Mouse (Mus musculus): ENCODE results near the gene Daam2. TPM values are rescaled to one million over a fixed set of nuclear protein-coding genes. Genes with fewer than 3 reads are reported as not detected.

Gene Daam2
- polyA plus RNA-seq, 1 experiment, result 1.5 TPM

DNA sequence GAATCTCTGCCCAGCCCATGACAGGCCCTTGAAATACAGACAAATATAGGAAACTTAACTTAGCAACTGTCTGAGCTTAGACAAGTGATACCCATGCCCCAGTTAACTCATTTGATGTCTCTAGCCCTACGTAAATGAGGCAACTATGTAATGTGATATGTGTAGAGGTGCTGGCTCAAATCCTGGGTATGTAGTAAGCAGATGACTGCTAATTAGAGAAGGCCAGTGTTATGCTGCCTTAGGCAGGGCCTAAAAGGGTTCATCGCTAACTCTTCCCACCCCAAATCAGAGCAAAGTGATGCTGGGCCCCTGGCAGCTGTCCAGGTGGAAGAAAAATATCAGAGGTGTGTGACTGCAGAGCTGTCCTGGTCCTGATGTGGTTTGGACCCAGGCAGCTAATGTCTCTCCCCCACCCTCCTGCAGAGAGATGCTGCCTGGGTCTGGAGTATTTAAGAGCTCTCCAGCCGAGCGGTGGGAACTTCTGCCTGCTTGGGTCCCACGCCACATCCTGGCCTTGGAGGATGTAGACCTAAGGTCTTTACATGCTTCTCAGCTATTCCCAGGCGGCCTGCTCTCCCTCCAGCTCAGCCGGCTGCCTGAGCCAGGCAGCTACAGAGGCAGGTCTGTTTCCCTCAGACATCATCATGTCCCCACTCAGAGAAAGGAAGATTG is 44.4 kb downstream of the Daam2 start:
- Histone ChIP-seq H3K36me3 (ENCODE audit: control insufficient read depth, insufficient read depth) (no peaks in the 10 kb centered on the region), H3K4me3 (ENCODE audit: insufficient read depth, poor library complexity, severe bottlenecking) (no peak overlapping the region), H3K27me3 (ENCODE audit: control insufficient read depth, insufficient read depth, insufficient read length) (no peaks in the 10 kb centered on the region), H3ac (ENCODE audit: control insufficient read depth, insufficient read length, low read depth) (no peak overlapping the region), H3K79me2 (ENCODE audit: control insufficient read depth, insufficient read depth) (no peaks in the 10 kb centered on the region), H3K79me3 (ENCODE audit: low read depth) (no peaks in the 10 kb centered on the region)
- TF ChIP-seq USF1 (IDR thresholded peaks at IDR 0.05; ENCODE audit: low read depth) (no peak), FOSL1 (IDR thresholded peaks at IDR 0.05; ENCODE audit: insufficient read depth, low read length, poor library complexity, severe bottlenecking) (no peak), CEBPB (IDR thresholded peaks at IDR 0.05; ENCODE audit: low read depth) (no peak), MYOD1 (IDR thresholded peaks at IDR 0.05; ENCODE audit: control insufficient read depth, insufficient read length, low read depth) (no peak), MAX (IDR thresholded peaks at IDR 0.05) (no peak), MYOG (IDR thresholded peaks at IDR 0.05; ENCODE audit: control insufficient read depth, extremely low read depth, insufficient read length) (no peak), CTCF (IDR thresholded peaks at IDR 0.05; ENCODE audit: control insufficient read depth, insufficient read depth, insufficient read length) (no peak)

DNA sequence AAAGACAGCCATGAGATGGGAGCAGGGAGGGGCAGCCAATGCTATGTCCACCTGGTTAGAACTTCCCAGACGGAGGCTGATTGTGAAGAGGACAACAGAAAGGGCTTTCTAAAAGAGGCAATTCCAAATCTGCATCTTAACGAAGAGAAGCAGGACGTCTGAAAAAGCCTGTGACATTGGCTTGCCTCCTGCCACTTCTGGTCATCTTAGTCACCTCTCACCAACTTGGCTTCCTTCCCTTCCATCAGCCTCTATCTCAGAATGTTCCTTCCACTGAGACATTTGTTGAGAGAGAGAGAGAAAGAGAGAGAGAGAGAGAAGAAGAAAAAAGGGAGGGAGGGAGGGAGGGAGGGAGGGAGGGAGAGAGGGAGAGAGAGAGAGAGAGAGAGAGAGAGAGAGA is 47.1 kb downstream of the Daam2 start:
- Histone ChIP-seq H3K27me3 (ENCODE audit: control insufficient read depth, insufficient read depth, insufficient read length) (no peaks in the 10 kb centered on the region), H3K79me2 (ENCODE audit: control insufficient read depth, insufficient read depth) (no peaks in the 10 kb centered on the region), H3K79me3 (ENCODE audit: low read depth) (no peaks in the 10 kb centered on the region), H3K4me3 (ENCODE audit: insufficient read depth, poor library complexity, severe bottlenecking) (no peak overlapping the region), H3ac (ENCODE audit: control insufficient read depth, insufficient read length, low read depth) (no peak overlapping the region), H3K36me3 (ENCODE audit: control insufficient read depth, insufficient read depth) (no peaks in the 10 kb centered on the region)
- TF ChIP-seq FOSL1 (IDR thresholded peaks at IDR 0.05; ENCODE audit: insufficient read depth, low read length, poor library complexity, severe bottlenecking) (no peak), MYOD1 (IDR thresholded peaks at IDR 0.05; ENCODE audit: control insufficient read depth, insufficient read length, low read depth) (no peak), MYOG (IDR thresholded peaks at IDR 0.05; ENCODE audit: control insufficient read depth, extremely low read depth, insufficient read length) (no peak), MAX (IDR thresholded peaks at IDR 0.05) (no peak), USF1 (IDR thresholded peaks at IDR 0.05; ENCODE audit: low read depth) (no peak), CTCF (IDR thresholded peaks at IDR 0.05; ENCODE audit: control insufficient read depth, insufficient read depth, insufficient read length) (no peak), CEBPB (IDR thresholded peaks at IDR 0.05; ENCODE audit: low read depth) (no peak)

DNA sequence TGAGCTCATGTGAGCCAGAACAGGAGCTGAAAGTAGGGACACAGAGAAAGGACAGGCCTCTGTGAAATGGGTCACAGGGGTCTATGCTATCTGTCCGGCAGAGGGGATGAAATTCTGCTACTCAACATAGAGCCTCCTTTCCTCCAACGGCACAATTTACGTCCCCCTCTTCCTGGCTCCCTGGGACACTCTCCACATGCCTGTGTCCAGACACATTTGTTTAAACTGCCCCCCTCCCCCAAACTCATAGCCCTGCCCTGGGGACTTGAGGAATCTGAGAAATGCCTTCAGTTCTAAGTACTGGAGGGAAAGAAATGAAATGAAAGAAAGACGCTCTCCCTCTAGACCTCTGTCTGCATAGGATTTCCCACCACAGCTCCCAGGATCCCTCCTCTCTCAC is 48.5 kb downstream of the Daam2 start:
- TF ChIP-seq CTCF (IDR thresholded peaks at IDR 0.05; ENCODE audit: control insufficient read depth, insufficient read depth, insufficient read length) (no peak), MAX (IDR thresholded peaks at IDR 0.05) (no peak), MYOD1 (IDR thresholded peaks at IDR 0.05; ENCODE audit: control insufficient read depth, insufficient read length, low read depth) (no peak)
- Histone ChIP-seq H3K4me3 (ENCODE audit: insufficient read depth, poor library complexity, severe bottlenecking) (no peak overlapping the region), H3ac (ENCODE audit: control insufficient read depth, insufficient read length, low read depth) (no peak overlapping the region), H3K79me2 (ENCODE audit: control insufficient read depth, insufficient read depth) (no peaks in the 10 kb centered on the region), H3K27me3 (ENCODE audit: control insufficient read depth, insufficient read depth, insufficient read length) (no peaks in the 10 kb centered on the region), H3K36me3 (ENCODE audit: control insufficient read depth, insufficient read depth) (no peaks in the 10 kb centered on the region), H3K79me3 (ENCODE audit: low read depth) (no peaks in the 10 kb centered on the region)

DNA sequence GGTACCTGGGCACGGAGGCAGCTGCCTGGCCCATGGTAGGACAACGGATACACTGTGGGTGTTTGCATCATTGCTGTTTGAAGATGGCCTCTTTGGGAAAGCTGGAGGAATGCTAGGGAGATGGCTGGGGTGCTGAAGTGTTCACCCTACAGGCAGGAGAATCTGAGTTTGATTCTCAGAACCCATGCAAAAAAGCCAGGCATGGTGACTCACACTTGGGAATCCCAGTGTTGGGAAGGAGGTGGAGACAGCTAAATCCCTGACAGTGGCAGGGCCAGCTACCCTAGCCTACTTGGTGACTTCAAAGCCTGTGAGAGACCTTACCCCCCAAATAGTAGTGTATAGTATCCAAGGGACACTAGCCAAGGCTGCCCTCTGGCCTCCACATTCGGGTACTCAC is 49.0 kb downstream of the Daam2 start:
- Histone ChIP-seq H3ac (ENCODE audit: control insufficient read depth, insufficient read length, low read depth) (no peak overlapping the region), H3K79me3 (ENCODE audit: low read depth) (no peaks in the 10 kb centered on the region), H3K79me2 (ENCODE audit: control insufficient read depth, insufficient read depth) (no peaks in the 10 kb centered on the region), H3K27me3 (ENCODE audit: control insufficient read depth, insufficient read depth, insufficient read length) (no peaks in the 10 kb centered on the region), H3K4me3 (ENCODE audit: insufficient read depth, poor library complexity, severe bottlenecking) (no peak overlapping the region), H3K36me3 (ENCODE audit: control insufficient read depth, insufficient read depth) (no peaks in the 10 kb centered on the region)
- TF ChIP-seq CEBPB (IDR thresholded peaks at IDR 0.05; ENCODE audit: low read depth), result no peak
- TF ChIP-seq MAX (IDR thresholded peaks at IDR 0.05), result no peak
- TF ChIP-seq CTCF (IDR thresholded peaks at IDR 0.05; ENCODE audit: control insufficient read depth, insufficient read depth, insufficient read length), result no peak
- TF ChIP-seq FOSL1 (IDR thresholded peaks at IDR 0.05; ENCODE audit: insufficient read depth, low read length, poor library complexity, severe bottlenecking), result no peak
- TF ChIP-seq MYOD1 (IDR thresholded peaks at IDR 0.05; ENCODE audit: control insufficient read depth, insufficient read length, low read depth), result no peak
- no peak for TF ChIP-seq MYOG (IDR thresholded peaks at IDR 0.05; ENCODE audit: control insufficient read depth, extremely low read depth, insufficient read length)
- no peak for TF ChIP-seq USF1 (IDR thresholded peaks at IDR 0.05; ENCODE audit: low read depth)

DNA sequence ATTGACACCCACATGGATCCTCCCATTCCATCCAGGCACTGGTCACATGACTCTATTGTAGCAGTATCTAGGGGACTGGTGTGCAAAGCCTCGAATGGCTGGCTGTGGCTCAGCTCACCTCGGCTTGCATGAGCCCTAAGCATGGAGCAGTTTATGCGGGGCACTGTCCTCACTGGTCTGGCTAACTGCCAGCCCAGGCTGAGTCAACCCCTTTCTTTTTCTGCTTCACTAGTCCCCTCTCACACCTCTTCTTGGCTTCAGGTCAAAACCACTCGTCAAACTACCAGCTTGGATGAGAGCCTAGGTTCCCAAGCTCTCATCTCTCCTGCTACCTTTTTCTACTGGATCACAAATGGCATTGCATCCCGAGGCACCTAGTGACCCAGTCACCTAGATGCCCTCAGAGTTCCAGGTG is 51.5 kb downstream of the Daam2 start:
- no peak overlapping the region for H3K4me3 ChIP-seq (ENCODE audit: insufficient read depth, poor library complexity, severe bottlenecking)
- no peaks in the 10 kb centered on the region for H3K79me2 ChIP-seq (ENCODE audit: control insufficient read depth, insufficient read depth)
- no peak overlapping the region for H3ac ChIP-seq (ENCODE audit: control insufficient read depth, insufficient read length, low read depth)
- no peaks in the 10 kb centered on the region for H3K36me3 ChIP-seq (ENCODE audit: control insufficient read depth, insufficient read depth)
- H3K27me3 ChIP-seq (ENCODE audit: control insufficient read depth, insufficient read depth, insufficient read length), result no peaks in the 10 kb centered on the region
- H3K79me3 ChIP-seq (ENCODE audit: low read depth), result no peaks in the 10 kb centered on the region
- TF ChIP-seq USF1 (IDR thresholded peaks at IDR 0.05; ENCODE audit: low read depth) (peak; percentile 34), CEBPB (IDR thresholded peaks at IDR 0.05; ENCODE audit: low read depth) (no peak)

DNA sequence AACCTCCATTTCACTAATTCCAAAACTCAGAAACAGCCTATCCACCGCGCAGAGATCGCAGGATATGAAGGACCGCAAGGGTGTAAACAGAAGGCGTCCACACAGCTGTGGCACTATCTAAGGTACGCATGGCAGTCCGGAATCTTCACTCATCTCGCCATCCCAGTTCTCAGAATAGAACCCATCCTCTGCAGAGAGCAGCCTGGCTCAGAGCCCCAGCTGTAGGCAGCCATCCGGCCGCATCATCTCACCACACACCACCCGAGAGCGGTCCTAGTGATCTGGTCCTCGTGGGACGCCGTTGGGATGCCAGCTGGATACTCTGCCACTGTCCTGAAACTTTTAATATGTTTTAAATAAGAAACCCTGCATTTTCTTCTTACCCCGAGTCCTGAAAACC is 54.7 kb downstream of the Daam2 start:
- Histone ChIP-seq H3K27me3 (ENCODE audit: control insufficient read depth, insufficient read depth, insufficient read length) (no peaks in the 10 kb centered on the region), H3K79me2 (ENCODE audit: control insufficient read depth, insufficient read depth) (no peaks in the 10 kb centered on the region), H3ac (ENCODE audit: control insufficient read depth, insufficient read length, low read depth) (no peak overlapping the region), H3K4me3 (ENCODE audit: insufficient read depth, poor library complexity, severe bottlenecking) (no peak overlapping the region), H3K36me3 (ENCODE audit: control insufficient read depth, insufficient read depth) (no peaks in the 10 kb centered on the region), H3K79me3 (ENCODE audit: low read depth) (no peaks in the 10 kb centered on the region)
- TF ChIP-seq MYOG (IDR thresholded peaks at IDR 0.05; ENCODE audit: control insufficient read depth, extremely low read depth, insufficient read length), result no peak
- TF ChIP-seq CTCF (IDR thresholded peaks at IDR 0.05; ENCODE audit: control insufficient read depth, insufficient read depth, insufficient read length), result no peak
- TF ChIP-seq MAX (IDR thresholded peaks at IDR 0.05), result no peak
- no peak for TF ChIP-seq MYOD1 (IDR thresholded peaks at IDR 0.05; ENCODE audit: control insufficient read depth, insufficient read length, low read depth)
- no peak for TF ChIP-seq CEBPB (IDR thresholded peaks at IDR 0.05; ENCODE audit: low read depth)
- TF ChIP-seq USF1 (IDR thresholded peaks at IDR 0.05; ENCODE audit: low read depth), result no peak
- no peak for TF ChIP-seq FOSL1 (IDR thresholded peaks at IDR 0.05; ENCODE audit: insufficient read depth, low read length, poor library complexity, severe bottlenecking)

All from C2C12 (cell line).